Mouse (Mus musculus): Measurements from ENCODE around the gene B4galt5.

The B4galt5 gene

GRCm38 (mm10) chr2:167303196-167303595, 45.8 kb downstream of the B4galt5 start:
- DNase-seq (ENCODE audit: low spot score), result no peak

- no peak for DNase-seq (ENCODE audit: low spot score)
Observed at GRCm38 (mm10) chr2:167302641-167303040, 46.3 kb downstream of the B4galt5 start.

GRCm38 (mm10) chr2:167302031-167302430, 47.0 kb downstream of the B4galt5 start:
- no peak for DNase-seq (ENCODE audit: low spot score)

- DNase-seq (ENCODE audit: low spot score), result no peak
Observed at GRCm38 (mm10) chr2:167301601-167302000, 47.4 kb downstream of the B4galt5 start.

GRCm38 (mm10) chr2:167300943-167301497, 48.0 kb downstream of the B4galt5 start:
- no peak for DNase-seq (ENCODE audit: low spot score)

GRCm38 (mm10) chr2:167299861-167300667, 48.9 kb downstream of the B4galt5 start:
- DNase-seq (ENCODE audit: low spot score), result no peak

- DNase-seq (ENCODE audit: low spot score), result peak; percentile 52
Observed at GRCm38 (mm10) chr2:167298729-167299705, 50.0 kb downstream of the B4galt5 start.

- DNase-seq (ENCODE audit: low spot score), result no peak
Observed at GRCm38 (mm10) chr2:167297985-167298384, 51.0 kb downstream of the B4galt5 start.

- no peak for DNase-seq (ENCODE audit: low spot score)
Observed at GRCm38 (mm10) chr2:167294926-167295325, 54.1 kb downstream of the B4galt5 start.

- no peak for DNase-seq (ENCODE audit: low spot score)
Observed at GRCm38 (mm10) chr2:167294216-167294615, 54.8 kb downstream of the B4galt5 start.

GRCm38 (mm10) chr2:167293289-167294085, 55.5 kb downstream of the B4galt5 start:
- peak; percentile 75 for DNase-seq (ENCODE audit: low spot score)

- peak; percentile 48 for DNase-seq (ENCODE audit: low spot score)
Observed at GRCm38 (mm10) chr2:167292854-167293253, 56.1 kb downstream of the B4galt5 start.

GRCm38 (mm10) chr2:167292151-167292591, 56.8 kb downstream of the B4galt5 start:
- DNase-seq (ENCODE audit: low spot score), result no peak

- no peak for DNase-seq (ENCODE audit: low spot score)
Observed at GRCm38 (mm10) chr2:167291656-167292055, 57.3 kb downstream of the B4galt5 start.

GRCm38 (mm10) chr2:167281461-167281860, 67.5 kb downstream of the B4galt5 start:
- DNase-seq (ENCODE audit: low spot score), result no peak

- DNase-seq (ENCODE audit: low spot score), result no peak
Observed at GRCm38 (mm10) chr2:167280986-167281310, 68.0 kb downstream of the B4galt5 start.

GRCm38 (mm10) chr2:167280090-167280985, 68.6 kb downstream of the B4galt5 start:
- DNase-seq (ENCODE audit: low spot score), result peak; percentile 86

GRCm38 (mm10) chr2:167278751-167279526, 70.0 kb downstream of the B4galt5 start:
- DNase-seq (ENCODE audit: low spot score), result peak; percentile 75

GRCm38 (mm10) chr2:167278011-167278410, 71.0 kb downstream of the B4galt5 start:
- DNase-seq (ENCODE audit: low spot score), result no peak

- DNase-seq (ENCODE audit: low spot score), result no peak
Observed at GRCm38 (mm10) chr2:167277026-167277425, 72.0 kb downstream of the B4galt5 start.
